Mouse (Mus musculus) kidney, postnatal 0 days (tissue): ENCODE results near the gene E130308A19Rik. TPM values are rescaled to one million over a fixed set of nuclear protein-coding genes. Genes with fewer than 3 reads are reported as not detected.

Experiments used
- ATAC-seq: fragments of 200-750 bp; cut with Nextera tagmentation; replicated peaks from 2 replicates; pipeline ENCODE4 v1.8.0; 2017; ENCODE audit warnings: low read depth, moderate number of reproducible peaks, moderate TSS enrichment, moderate library complexity; ENCODE audit not compliant: low FRiP score
- DNase-seq: peaks from one replicate; pipeline ENCODE4 v3.0.0-alpha.2; 2016; ENCODE audit warnings: low spot score
- H3K27ac ChIP-seq: fragments of 300-500 bp; sonication (generic); 2 replicates; pipeline ENCODE4 v1.5.1; 2014; ENCODE audit warnings: mild to moderate bottlenecking
- H3K27me3 ChIP-seq: fragments of 300-500 bp; sonication (generic); 2 replicates; pipeline ENCODE4 v1.6.1; 2014; ENCODE audit warnings: low read length, mixed read lengths; ENCODE audit not compliant: insufficient read depth
- H3K36me3 ChIP-seq: fragments of 300-500 bp; sonication (generic); 2 replicates; pipeline ENCODE4 v1.6.1; 2014; ENCODE audit warnings: low read length, mixed read lengths; ENCODE audit not compliant: insufficient read depth
- H3K4me1 ChIP-seq: fragments of 300-500 bp; sonication (generic); replicated peaks from 2 replicates; pipeline ENCODE4 v1.6.1; 2014; ENCODE audit warnings: antibody characterized with exemption, low read length, mixed read lengths; ENCODE audit not compliant: insufficient read depth
- H3K4me2 ChIP-seq: fragments of 300-500 bp; sonication (generic); 2 replicates; pipeline ENCODE4 v1.6.1; 2014; ENCODE audit warnings: mild to moderate bottlenecking, low read length, moderate library complexity, mixed read lengths
- H3K4me3 ChIP-seq: fragments of 300-500 bp; sonication (generic); replicated peaks from 2 replicates; pipeline ENCODE4 v1.5.1; 2014; ENCODE audit warnings: low read depth, low read length
- H3K9ac ChIP-seq: fragments of 300-500 bp; sonication (generic); 2 replicates; pipeline ENCODE4 v1.6.1; 2014; ENCODE audit warnings: low read depth, low read length
- H3K9me3 ChIP-seq: fragments of 300-500 bp; sonication (generic); replicated peaks from 2 replicates; pipeline ENCODE4 v1.6.1; 2016; ENCODE audit warnings: low read length, inconsistent platforms, mixed read lengths
- CTCF ChIP-seq: IDR thresholded peaks from 2 replicates; pipeline ENCODE4 v1.5.1; 2016; ENCODE audit warnings: antibody characterized with exemption, low read depth, mild to moderate bottlenecking, moderate library complexity
- WGBS: fragments of 180-500 bp; shearing (Covaris S2); extraction: QIAGEN DNeasy Blood & Tissue Kit; methylation state at CpG from one replicate; pipeline ENCODE4 v1.1.7; 2014; 5-methylcytosine and 5-hydroxymethylcytosine counted together
- polyA plus RNA-seq: library from polyadenylated mRNA; unstranded; fragments of >200 nt; fragmentation: Nextera tagmentation; extraction: Ambion mirVana; gene quantifications from 2 replicates; pipeline ENCODE4 v1.2.1, GENCODE M21; 2015

E130308A19Rik gene
- polyA plus RNA-seq, 1 experiment from 2014 or later: 29.0 TPM

DNA sequence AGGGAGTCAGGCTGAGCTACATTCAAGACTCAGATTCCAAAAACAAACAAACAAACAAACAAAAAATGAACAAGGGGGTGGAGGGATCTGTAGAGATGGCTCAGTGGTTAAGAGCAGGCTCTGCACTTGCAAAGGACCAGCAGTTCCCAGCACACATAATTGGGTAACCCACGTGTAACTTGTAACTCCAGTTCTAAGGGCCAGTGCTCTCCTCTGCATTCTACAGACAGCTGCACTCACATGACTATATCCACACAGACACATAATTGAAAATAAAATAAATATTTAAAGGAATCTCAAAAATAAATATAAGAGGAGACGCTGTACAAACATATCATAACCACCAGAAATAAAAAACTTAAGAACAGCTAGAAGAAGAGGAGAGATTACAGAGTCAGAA, 113.9 kb downstream of the E130308A19Rik start:
- Histone ChIP-seq H3K27ac (no peak overlapping the region), H3K4me1 (no peaks in the 10 kb centered on the region; the same call in 1 of the 2 replicates), H3K9me3 (no peaks in the 10 kb centered on the region; the same call in 1 of the 2 replicates), H3K4me3 (no peak overlapping the region), H3K27me3 (no peaks in the 10 kb centered on the region), H3K4me2 (no peak overlapping the region), H3K36me3 (no peaks in the 10 kb centered on the region), H3K9ac (no peak overlapping the region)
- 66% methylated on average over 2 of the region's 2 CpGs for WGBS
- ATAC-seq (no peak), DNase-seq (no peak)
- TF ChIP-seq CTCF: no peak

DNA sequence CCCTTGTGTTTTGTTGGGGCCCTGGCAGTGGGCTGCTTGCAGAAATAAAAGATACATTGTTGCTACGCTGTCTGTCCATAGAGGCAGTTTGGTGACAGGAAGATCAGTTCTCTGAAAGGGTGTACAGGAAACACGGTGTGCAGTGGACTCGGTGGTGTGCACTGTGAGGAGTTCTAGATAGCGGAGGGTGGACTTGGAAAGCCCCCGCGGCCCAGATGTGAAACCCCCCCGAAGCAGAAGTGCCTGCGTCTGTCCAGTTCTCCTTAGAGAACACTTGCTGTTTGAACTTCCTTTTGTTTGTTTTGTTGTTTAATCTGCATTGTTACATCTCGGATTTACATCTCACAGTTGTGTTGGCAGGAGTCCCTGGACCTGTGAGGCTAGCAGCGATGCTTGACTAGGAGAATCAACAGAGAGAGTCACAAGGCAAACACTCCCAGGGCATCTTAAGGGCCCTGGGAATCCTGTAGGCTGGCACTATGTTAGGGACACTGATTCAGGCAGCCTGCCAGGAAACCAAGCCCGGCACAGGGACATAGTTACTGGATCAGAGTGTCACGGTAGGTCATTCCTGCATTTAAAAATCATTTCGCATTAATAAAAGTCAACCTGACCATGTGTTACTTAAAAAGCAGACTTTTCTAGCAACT, 127.6 kb downstream of the E130308A19Rik start:
- no peak overlapping the region for H3K4me3 ChIP-seq
- H3K4me2 ChIP-seq: no peak overlapping the region
- H3K27me3 ChIP-seq: no peaks in the 10 kb centered on the region
- no peak for DNase-seq
- H3K4me1 ChIP-seq: peaks cover 12% of the 10 kb centered on the region
- H3K27ac ChIP-seq: no peak overlapping the region
- TF ChIP-seq CTCF: no peak
- no peak for ATAC-seq
- no peak overlapping the region for H3K9ac ChIP-seq
- 62% methylated on average over 13 of the region's 13 CpGs for WGBS
- no peaks in the 10 kb centered on the region for H3K9me3 ChIP-seq
- H3K36me3 ChIP-seq: 0 out of 2 replicates have a peak, but pooled peaks cover 3% of the 10 kb centered on the region

DNA sequence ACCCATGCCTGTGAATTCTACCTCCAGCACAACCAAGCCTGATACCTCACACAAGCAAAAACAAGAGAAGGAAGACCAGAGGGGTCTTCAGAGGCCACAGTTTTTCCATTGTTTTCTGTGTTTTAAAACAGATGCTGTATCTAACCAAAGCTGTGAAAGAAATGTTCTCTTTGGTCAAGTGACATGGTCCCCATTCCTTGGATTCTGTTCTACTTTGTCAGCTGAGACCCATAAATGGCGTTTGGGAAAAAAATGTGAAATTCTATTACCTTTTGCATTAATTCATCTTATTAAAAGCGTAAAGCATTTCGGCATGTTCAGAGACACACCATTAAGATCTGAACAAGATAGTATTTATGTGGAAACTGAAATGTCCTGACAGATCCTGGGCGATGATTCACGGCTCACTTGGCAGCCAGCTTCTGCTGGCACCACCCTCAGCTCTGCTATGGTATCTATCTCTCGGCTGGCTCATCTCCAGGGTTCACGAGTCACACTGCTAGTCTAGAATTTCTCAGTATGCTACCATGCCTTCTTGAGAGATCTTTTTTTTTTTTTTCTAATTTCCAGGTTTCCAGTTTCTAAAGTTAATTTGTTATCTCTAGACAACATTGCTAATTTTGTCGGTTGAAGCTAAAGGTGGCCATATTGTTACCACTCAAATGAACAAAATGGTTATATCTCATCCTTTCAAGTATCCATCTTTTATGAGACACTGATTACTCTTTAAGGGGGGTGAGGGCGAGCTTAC, 130.5 kb downstream of the E130308A19Rik start:
- DNase-seq (peak; percentile 62), ATAC-seq (no peak)
- Histone ChIP-seq H3K27ac (no peak overlapping the region; the same call in 1 of the 2 replicates), H3K9ac (no peak overlapping the region), H3K9me3 (no peaks in the 10 kb centered on the region), H3K4me1 (peaks cover 21% of the 10 kb centered on the region), H3K4me3 (no peak overlapping the region), H3K27me3 (no peaks in the 10 kb centered on the region), H3K4me2 (no peak overlapping the region), H3K36me3 (0 out of 2 replicates have a peak, but pooled peaks cover 3% of the 10 kb centered on the region)
- TF ChIP-seq CTCF: no peak
- WGBS: 52% methylated on average over 9 of the region's 9 CpGs

DNA sequence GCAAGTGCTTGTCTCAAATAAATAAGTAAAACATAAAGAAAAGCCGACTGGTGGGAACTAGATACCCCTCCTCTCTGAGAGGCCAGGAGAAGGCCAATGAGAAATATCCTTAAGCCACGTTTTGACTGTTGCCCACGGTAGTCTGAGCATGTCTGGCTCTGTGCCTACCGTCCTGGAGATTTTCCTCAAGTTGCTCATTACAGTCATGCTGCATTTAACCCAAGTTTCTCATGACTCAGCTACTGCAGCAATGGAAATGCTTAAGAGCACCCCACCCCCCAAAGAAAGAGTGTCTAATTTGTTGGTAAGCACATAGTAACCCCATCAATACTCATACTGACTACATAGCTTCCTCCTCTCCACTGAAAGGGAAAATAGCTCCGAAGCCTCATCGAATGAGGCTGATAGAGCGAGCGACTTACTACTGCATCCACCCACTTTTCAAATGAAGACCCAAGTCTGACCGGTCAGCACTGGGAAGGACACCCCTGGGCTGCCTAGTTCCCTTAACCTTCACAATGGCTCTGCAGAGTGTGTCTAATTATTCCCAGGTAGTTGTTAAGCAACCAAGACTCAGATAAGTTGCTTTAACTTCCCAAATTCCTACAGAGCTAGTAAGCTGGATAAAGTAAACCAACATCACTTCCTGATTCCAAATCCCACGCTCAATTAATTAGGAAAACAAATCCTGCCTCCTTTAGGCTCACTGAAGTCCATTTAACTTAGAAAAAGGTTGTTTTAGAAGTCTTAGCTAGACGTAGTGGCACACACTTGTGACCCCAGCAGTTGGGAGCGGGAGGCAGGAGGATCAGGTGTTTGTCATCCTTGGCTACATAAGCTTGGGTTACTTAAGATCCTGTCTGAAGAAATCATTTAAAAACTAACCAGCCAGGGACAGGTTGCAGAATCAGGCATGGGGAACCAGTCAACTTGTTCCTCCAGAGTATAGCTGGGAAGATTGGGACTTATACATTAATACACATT, 131.7 kb downstream of the E130308A19Rik start:
- H3K4me1 ChIP-seq: peaks cover 21% of the 10 kb centered on the region
- H3K27ac ChIP-seq: peak overlapping the region; percentile 62
- TF ChIP-seq CTCF: no peak
- H3K9me3 ChIP-seq: no peaks in the 10 kb centered on the region
- H3K27me3 ChIP-seq: no peaks in the 10 kb centered on the region
- ATAC-seq (peak; percentile 64), DNase-seq (peak; percentile 72)
- WGBS: 42% methylated on average over 12 of the region's 12 CpGs
- H3K9ac ChIP-seq: no peak overlapping the region
- H3K4me2 ChIP-seq: peak overlapping the region; percentile 34; the same call in 1 of the 2 replicates
- H3K4me3 ChIP-seq: no peak overlapping the region
- H3K36me3 ChIP-seq: 0 out of 2 replicates have a peak, but pooled peaks cover 3% of the 10 kb centered on the region

DNA sequence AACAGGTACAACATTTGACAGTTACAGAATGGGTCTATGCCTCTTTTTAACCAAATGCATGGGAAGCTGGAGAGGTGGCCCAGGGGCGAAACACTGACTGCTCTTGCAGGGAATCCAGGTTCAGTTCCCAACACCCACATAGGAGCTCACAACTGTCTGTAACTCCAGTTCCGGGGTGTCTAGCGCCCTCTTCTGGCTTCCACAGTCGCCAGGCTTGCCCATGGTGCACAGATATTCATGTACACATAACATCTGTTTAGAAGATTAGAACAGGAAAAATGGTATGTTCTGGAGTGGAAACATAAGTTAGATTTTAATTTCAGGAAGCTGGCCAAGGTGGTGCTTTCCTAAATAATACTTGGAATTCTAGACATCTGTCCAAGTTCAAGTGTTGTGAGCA, 134.0 kb downstream of the E130308A19Rik start:
- Histone ChIP-seq H3K36me3 (no peaks in the 10 kb centered on the region), H3K27me3 (no peaks in the 10 kb centered on the region), H3K9me3 (no peaks in the 10 kb centered on the region), H3K4me3 (no peak overlapping the region), H3K4me2 (no peak overlapping the region), H3K9ac (no peak overlapping the region), H3K27ac (no peak overlapping the region), H3K4me1 (peaks cover 25% of the 10 kb centered on the region)
- ATAC-seq (no peak), DNase-seq (no peak)
- peak; percentile 41 for TF ChIP-seq CTCF
- 76% methylated on average over 4 of the region's 4 CpGs for WGBS
